Mouse (Mus musculus): ENCODE data around the gene Ebf1. TPM values are rescaled to one million over a fixed set of nuclear protein-coding genes. Genes with fewer than 3 reads are reported as not detected.

Ebf1 gene
- polyA plus RNA-seq, 1 experiment from 2014 or later: 11.6 TPM

GRCm38 (mm10) chr11:44987796-44988195 lies 370.7 kb downstream of the Ebf1 start:
- no peak for TF ChIP-seq CTCF (IDR thresholded peaks at IDR 0.05; ENCODE audit: low read depth)
- H3K4me3 ChIP-seq (ENCODE audit: low read depth, low read length): no peak overlapping the region
- no peak overlapping the region for H3K4me2 ChIP-seq
- DNase-seq: peak; percentile 76
- ATAC-seq (ENCODE audit: insufficient read depth): no peak
- no peaks in the 10 kb centered on the region for H3K36me3 ChIP-seq (ENCODE audit: insufficient read depth)
- no peaks in the 10 kb centered on the region for H3K4me1 ChIP-seq (ENCODE audit: insufficient read depth)
- H3K9ac ChIP-seq: no peak overlapping the region
- WGBS: 62% methylated on average over 4 of the region's 4 CpGs
- H3K27ac ChIP-seq (ENCODE audit: low read depth): no peak overlapping the region
- H3K9me3 ChIP-seq (ENCODE audit: low read depth, low read length): no peaks in the 10 kb centered on the region
- H3K27me3 ChIP-seq (ENCODE audit: insufficient read depth, low read length): no peaks in the 10 kb centered on the region

GRCm38 (mm10) chr11:45002681-45003286 lies 385.7 kb downstream of the Ebf1 start:
- ATAC-seq (ENCODE audit: insufficient read depth) (no peak), DNase-seq (no peak)
- Histone ChIP-seq H3K4me3 (ENCODE audit: low read depth, low read length) (no peak overlapping the region), H3K36me3 (ENCODE audit: insufficient read depth) (no peaks in the 10 kb centered on the region), H3K27ac (ENCODE audit: low read depth) (no peak overlapping the region), H3K4me2 (no peak overlapping the region), H3K4me1 (ENCODE audit: insufficient read depth) (no peaks in the 10 kb centered on the region), H3K9ac (no peak overlapping the region), H3K9me3 (ENCODE audit: low read depth, low read length) (no peaks in the 10 kb centered on the region), H3K27me3 (ENCODE audit: insufficient read depth, low read length) (no peaks in the 10 kb centered on the region)
- TF ChIP-seq CTCF (IDR thresholded peaks at IDR 0.05; ENCODE audit: low read depth): no peak
- WGBS: 63% methylated on average over 5 of the region's 5 CpGs

GRCm38 (mm10) chr11:45003716-45004437 lies 386.8 kb downstream of the Ebf1 start:
- H3K9ac ChIP-seq: no peak overlapping the region
- H3K4me2 ChIP-seq: no peak overlapping the region
- TF ChIP-seq CTCF (IDR thresholded peaks at IDR 0.05; ENCODE audit: low read depth): no peak
- no peaks in the 10 kb centered on the region for H3K36me3 ChIP-seq (ENCODE audit: insufficient read depth)
- no peaks in the 10 kb centered on the region for H3K4me1 ChIP-seq (ENCODE audit: insufficient read depth)
- H3K4me3 ChIP-seq (ENCODE audit: low read depth, low read length): no peak overlapping the region
- no peaks in the 10 kb centered on the region for H3K27me3 ChIP-seq (ENCODE audit: insufficient read depth, low read length)
- no peak overlapping the region for H3K27ac ChIP-seq (ENCODE audit: low read depth)
- 60% methylated on average over 9 of the region's 9 CpGs for WGBS
- no peak for ATAC-seq (ENCODE audit: insufficient read depth)
- DNase-seq: no peak
- no peaks in the 10 kb centered on the region for H3K9me3 ChIP-seq (ENCODE audit: low read depth, low read length)

- Histone ChIP-seq H3K9ac (no peak overlapping the region), H3K27me3 (ENCODE audit: insufficient read depth, low read length) (no peaks in the 10 kb centered on the region), H3K4me1 (ENCODE audit: insufficient read depth) (no peaks in the 10 kb centered on the region), H3K4me2 (no peak overlapping the region), H3K9me3 (ENCODE audit: low read depth, low read length) (no peaks in the 10 kb centered on the region), H3K27ac (ENCODE audit: low read depth) (no peak overlapping the region), H3K36me3 (ENCODE audit: insufficient read depth) (no peaks in the 10 kb centered on the region), H3K4me3 (ENCODE audit: low read depth, low read length) (no peak overlapping the region)
- DNase-seq: no peak
- 48% methylated on average over 11 of the region's 11 CpGs for WGBS
- no peak for ATAC-seq (ENCODE audit: insufficient read depth)
- no peak for TF ChIP-seq CTCF (IDR thresholded peaks at IDR 0.05; ENCODE audit: low read depth)
These were observed 390.2 kb downstream of the Ebf1 start for GRCm38 (mm10) chr11:45007311-45007710.

GRCm38 (mm10) chr11:45008078-45008477 lies 391.0 kb downstream of the Ebf1 start:
- H3K27ac ChIP-seq (ENCODE audit: low read depth): no peak overlapping the region
- TF ChIP-seq CTCF (IDR thresholded peaks at IDR 0.05; ENCODE audit: low read depth): peak; percentile 95
- H3K9ac ChIP-seq: no peak overlapping the region
- peak overlapping the region; percentile 56 for H3K4me2 ChIP-seq
- 3% methylated on average over 7 of the region's 7 CpGs for WGBS
- H3K27me3 ChIP-seq (ENCODE audit: insufficient read depth, low read length): no peaks in the 10 kb centered on the region
- no peaks in the 10 kb centered on the region for H3K9me3 ChIP-seq (ENCODE audit: low read depth, low read length)
- H3K4me1 ChIP-seq (ENCODE audit: insufficient read depth): no peaks in the 10 kb centered on the region
- no peaks in the 10 kb centered on the region for H3K36me3 ChIP-seq (ENCODE audit: insufficient read depth)
- DNase-seq (peak; percentile 92), ATAC-seq (ENCODE audit: insufficient read depth) (peak; percentile 58; the same call in 1 of the 2 replicates)
- no peak overlapping the region for H3K4me3 ChIP-seq (ENCODE audit: low read depth, low read length)

- ATAC-seq (ENCODE audit: insufficient read depth) (no peak; the same call in 1 of the 2 replicates), DNase-seq (no peak)
- Histone ChIP-seq H3K4me3 (ENCODE audit: low read depth, low read length) (no peak overlapping the region), H3K27ac (ENCODE audit: low read depth) (no peak overlapping the region), H3K4me1 (ENCODE audit: insufficient read depth) (no peaks in the 10 kb centered on the region), H3K36me3 (ENCODE audit: insufficient read depth) (no peaks in the 10 kb centered on the region), H3K9ac (no peak overlapping the region), H3K27me3 (ENCODE audit: insufficient read depth, low read length) (no peaks in the 10 kb centered on the region), H3K9me3 (ENCODE audit: low read depth, low read length) (no peaks in the 10 kb centered on the region), H3K4me2 (no peak overlapping the region)
- no peak for TF ChIP-seq CTCF (IDR thresholded peaks at IDR 0.05; ENCODE audit: low read depth)
- WGBS: 85% methylated on average over 5 of the region's 5 CpGs
These were observed 391.6 kb downstream of the Ebf1 start for GRCm38 (mm10) chr11:45008760-45009159.

GRCm38 (mm10) chr11:45012081-45012480 lies 395.0 kb downstream of the Ebf1 start:
- TF ChIP-seq CTCF (IDR thresholded peaks at IDR 0.05; ENCODE audit: low read depth): no peak
- ATAC-seq (ENCODE audit: insufficient read depth) (no peak), DNase-seq (no peak)
- Histone ChIP-seq H3K4me2 (no peak overlapping the region), H3K4me3 (ENCODE audit: low read depth, low read length) (no peak overlapping the region), H3K9ac (no peak overlapping the region), H3K4me1 (ENCODE audit: insufficient read depth) (no peaks in the 10 kb centered on the region), H3K36me3 (ENCODE audit: insufficient read depth) (no peaks in the 10 kb centered on the region), H3K27me3 (ENCODE audit: insufficient read depth, low read length) (no peaks in the 10 kb centered on the region), H3K27ac (ENCODE audit: low read depth) (no peak overlapping the region), H3K9me3 (ENCODE audit: low read depth, low read length) (no peaks in the 10 kb centered on the region)
- WGBS: 67% methylated on average over 1 of the region's 1 CpGs
